Mouse (Mus musculus) midbrain, postnatal 0 days (tissue): ENCODE results near the gene Gmpr2. TPM values are rescaled to one million over a fixed set of nuclear protein-coding genes. Genes with fewer than 3 reads are reported as not detected.

Experiments
- ATAC-seq: fragments of 200-750 bp; cut with Nextera tagmentation; 2 replicates; pipeline ENCODE4 v1.8.0; 2017; ENCODE audit warnings: moderate number of reproducible peaks, mild to moderate bottlenecking, moderate TSS enrichment, moderate library complexity; ENCODE audit not compliant: low FRiP score
- DNase-seq: peaks from one replicate; pipeline ENCODE4 v3.0.0-alpha.2; 2015; ENCODE audit warnings: low spot score
- H3K27ac ChIP-seq: fragments of 300-500 bp; sonication (generic); 2 replicates; pipeline ENCODE4 v1.5.1; 2014; ENCODE audit warnings: low read depth, mild to moderate bottlenecking, low read length, mixed read lengths
- H3K27me3 ChIP-seq: fragments of 300-500 bp; sonication (generic); 2 replicates; pipeline ENCODE4 v1.6.1; 2014; ENCODE audit warnings: low read length, control low read depth, mixed read lengths; ENCODE audit not compliant: insufficient read depth
- H3K36me3 ChIP-seq: fragments of 300-500 bp; sonication (generic); 2 replicates; pipeline ENCODE4 v1.6.1; 2014; ENCODE audit warnings: low read length, control low read depth, mixed read lengths; ENCODE audit not compliant: insufficient read depth
- H3K4me1 ChIP-seq: fragments of 300-500 bp; sonication (generic); 2 replicates; pipeline ENCODE4 v1.6.1; 2014; ENCODE audit warnings: mild to moderate bottlenecking, control low read depth, antibody characterized with exemption, low read length, mixed read lengths; ENCODE audit not compliant: insufficient read depth
- H3K4me2 ChIP-seq: fragments of 300-500 bp; sonication (generic); 2 replicates; pipeline ENCODE4 v1.6.1; 2014; ENCODE audit warnings: low read depth, mild to moderate bottlenecking, low read length, mixed read lengths; ENCODE audit not compliant: poor library complexity, severe bottlenecking
- H3K4me3 ChIP-seq: fragments of 300-500 bp; sonication (generic); 2 replicates; pipeline ENCODE4 v1.5.1; 2014; ENCODE audit warnings: low read depth, mild to moderate bottlenecking, low read length, moderate library complexity
- H3K9ac ChIP-seq: fragments of 300-500 bp; sonication (generic); replicated peaks from 2 replicates; pipeline ENCODE4 v1.6.1; 2014; ENCODE audit warnings: mild to moderate bottlenecking, low read length, moderate library complexity, mixed read lengths; ENCODE audit not compliant: poor library complexity, severe bottlenecking
- H3K9me3 ChIP-seq: fragments of 300-500 bp; sonication (generic); 2 replicates; pipeline ENCODE4 v1.6.1; 2016; ENCODE audit warnings: low read length, control low read depth
- CTCF ChIP-seq: IDR thresholded peaks from 2 replicates; pipeline ENCODE4 v1.5.1; 2016; ENCODE audit warnings: antibody characterized with exemption, mild to moderate bottlenecking
- WGBS: fragments of 180-500 bp; shearing (Covaris S2); extraction: QIAGEN DNeasy Blood & Tissue Kit; methylation state at CpG from one replicate; pipeline ENCODE4 v1.1.7; 2014; 5-methylcytosine and 5-hydroxymethylcytosine counted together
- polyA plus RNA-seq: library from polyadenylated mRNA; unstranded; fragments of >200 nt; fragmentation: Nextera tagmentation; extraction: Ambion mirVana; gene quantifications from 2 replicates; pipeline ENCODE4 v1.2.1, GENCODE M21; 2015
- total RNA-seq: library from RNA; depleted of rRNA; stranded (reverse); fragments of >200 nt; gene quantifications from 2 replicates; pipeline ENCODE4 v1.2.3, GENCODE M21; 2014

Gmpr2 gene
- total and polyA plus RNA-seq, 2 experiments from 2014 or later, result 19.9 to 36.7 TPM

DNA sequence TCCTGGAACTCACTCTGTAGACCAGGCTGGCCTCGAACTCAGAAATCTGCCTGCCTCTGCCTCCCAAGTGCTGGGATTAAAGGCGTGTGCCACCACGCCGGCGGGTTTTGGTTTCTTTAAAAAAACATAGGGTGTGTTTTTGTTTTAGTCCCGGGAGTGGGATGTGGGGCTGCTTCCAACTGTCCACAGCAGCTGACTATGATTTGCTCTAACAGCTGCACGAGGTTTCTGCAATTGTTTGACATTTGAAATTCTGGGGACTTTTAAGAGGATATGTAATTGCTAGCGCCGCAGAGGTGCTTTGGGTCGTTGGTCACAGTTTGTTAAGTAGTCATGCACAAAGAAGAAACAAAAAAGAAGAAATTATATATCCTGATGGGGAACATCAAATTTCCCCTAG lies 17.7 kb downstream of the Gmpr2 start:
- no peaks in the 10 kb centered on the region for H3K9me3 ChIP-seq
- no peak for ATAC-seq
- no peak overlapping the region for H3K27ac ChIP-seq
- no peaks in the 10 kb centered on the region for H3K36me3 ChIP-seq
- no peak overlapping the region for H3K4me3 ChIP-seq
- no peaks in the 10 kb centered on the region for H3K4me1 ChIP-seq
- 78% methylated on average over 10 of the region's 10 CpGs for WGBS
- no peak for TF ChIP-seq CTCF
- no peaks in the 10 kb centered on the region for H3K27me3 ChIP-seq
- DNase-seq, result no peak
- no peak overlapping the region for H3K4me2 ChIP-seq
- no peak overlapping the region for H3K9ac ChIP-seq

GRCm38 (mm10) chr14:55697226-55697625 lies 25.5 kb downstream of the Gmpr2 start:
- H3K4me1 ChIP-seq, result no peaks in the 10 kb centered on the region
- no peak for TF ChIP-seq CTCF
- no peaks in the 10 kb centered on the region for H3K27me3 ChIP-seq
- H3K4me3 ChIP-seq, result no peak overlapping the region
- H3K4me2 ChIP-seq, result no peak overlapping the region
- DNase-seq (no peak), ATAC-seq (no peak)
- no peaks in the 10 kb centered on the region for H3K36me3 ChIP-seq
- no peaks in the 10 kb centered on the region for H3K9me3 ChIP-seq
- H3K9ac ChIP-seq, result no peak overlapping the region
- H3K27ac ChIP-seq, result no peak overlapping the region
- WGBS, result 85% methylated on average over 4 of the region's 4 CpGs

DNA sequence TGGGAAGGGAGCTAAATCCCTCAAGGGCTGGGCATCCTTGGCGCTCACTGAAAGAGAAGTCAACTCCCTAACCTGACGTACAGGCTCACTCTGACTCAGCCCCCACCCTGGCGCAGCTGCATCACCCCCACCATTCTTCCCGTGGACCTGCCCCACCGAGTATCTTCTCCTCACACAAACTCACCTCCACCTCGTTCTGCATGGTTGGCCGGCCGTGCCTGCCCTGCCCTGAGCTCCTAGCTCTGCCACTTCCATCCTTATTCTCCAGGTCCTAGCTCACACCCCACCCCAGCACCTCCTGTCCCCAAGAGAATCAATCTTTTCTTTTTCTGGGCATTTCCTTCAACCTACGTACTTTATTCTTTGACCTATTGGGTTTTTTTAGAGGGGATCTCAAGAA lies 29.4 kb downstream of the Gmpr2 start:
- no peak overlapping the region for H3K4me3 ChIP-seq
- no peak for ATAC-seq
- no peaks in the 10 kb centered on the region for H3K36me3 ChIP-seq
- no peaks in the 10 kb centered on the region for H3K27me3 ChIP-seq
- no peak overlapping the region for H3K27ac ChIP-seq
- no peak overlapping the region for H3K9ac ChIP-seq
- WGBS, result 60% methylated on average over 9 of the region's 9 CpGs
- H3K9me3 ChIP-seq, result no peaks in the 10 kb centered on the region
- DNase-seq, result no peak
- no peak for TF ChIP-seq CTCF
- H3K4me1 ChIP-seq, result no peaks in the 10 kb centered on the region
- no peak overlapping the region for H3K4me2 ChIP-seq

- Histone ChIP-seq H3K4me2 (no peak overlapping the region), H3K9ac (no peak overlapping the region), H3K36me3 (no peaks in the 10 kb centered on the region), H3K4me1 (no peaks in the 10 kb centered on the region), H3K9me3 (no peaks in the 10 kb centered on the region), H3K27me3 (no peaks in the 10 kb centered on the region), H3K4me3 (no peak overlapping the region), H3K27ac (no peak overlapping the region)
- ATAC-seq (no peak), DNase-seq (no peak)
- 75% methylated on average over 6 of the region's 6 CpGs for WGBS
- no peak for TF ChIP-seq CTCF
Measured at GRCm38 (mm10) chr14:55702761-55703160, 31.0 kb downstream of the Gmpr2 start.

DNA sequence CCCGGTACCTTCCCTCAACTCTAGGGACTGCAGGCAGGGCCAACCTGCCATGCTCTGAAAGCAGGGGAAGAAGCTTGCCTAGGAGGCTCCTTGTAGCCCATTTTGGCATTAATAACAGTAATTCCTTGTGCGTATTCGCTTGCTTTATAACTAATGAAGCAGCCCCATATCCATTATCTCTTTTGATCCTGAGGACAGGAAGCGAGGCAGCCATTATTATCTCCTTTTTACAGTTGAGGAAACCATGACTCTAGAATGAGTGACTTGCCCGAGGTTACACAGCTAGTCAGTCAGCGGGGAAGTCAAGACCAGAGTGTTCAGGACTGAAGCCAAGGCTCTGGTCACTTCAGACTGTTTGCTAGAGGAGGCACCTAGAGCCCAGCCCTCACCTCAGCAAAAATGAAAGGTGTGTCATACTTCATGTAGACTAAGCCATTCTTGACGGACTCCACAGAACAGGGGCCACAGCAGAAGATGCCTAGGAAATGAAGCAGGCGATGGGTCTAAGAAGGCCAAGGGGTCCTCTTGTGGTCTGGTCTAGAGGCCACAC lies 34.4 kb downstream of the Gmpr2 start:
- TF ChIP-seq CTCF, result no peak
- WGBS, result 93% methylated on average over 8 of the region's 8 CpGs

DNA sequence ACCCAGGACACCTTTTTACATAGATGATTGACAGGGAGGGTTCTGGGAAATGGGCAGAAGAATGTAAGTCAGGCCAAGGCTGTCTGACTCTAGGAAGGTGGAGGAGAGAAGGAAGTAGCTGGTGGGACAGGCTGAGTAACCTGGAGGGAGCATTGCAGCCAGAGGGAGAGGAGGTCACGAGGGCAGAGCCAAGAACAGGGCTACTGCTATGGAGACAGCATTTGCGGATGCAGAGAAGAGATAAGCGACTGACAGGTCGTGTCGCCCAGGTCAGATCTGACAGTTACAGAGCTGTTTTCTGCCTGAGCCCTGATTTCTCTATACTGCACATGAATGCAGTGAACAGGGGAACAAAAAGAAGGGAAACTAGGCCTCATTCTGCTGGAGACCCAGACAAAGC lies 35.7 kb downstream of the Gmpr2 start:
- H3K4me2 ChIP-seq, result no peak overlapping the region
- H3K9ac ChIP-seq, result no peak overlapping the region
- no peaks in the 10 kb centered on the region for H3K27me3 ChIP-seq
- WGBS, result 79% methylated on average over 5 of the region's 5 CpGs
- H3K9me3 ChIP-seq, result no peaks in the 10 kb centered on the region
- no peaks in the 10 kb centered on the region for H3K4me1 ChIP-seq
- DNase-seq (no peak), ATAC-seq (no peak)
- H3K27ac ChIP-seq, result no peak overlapping the region
- no peaks in the 10 kb centered on the region for H3K36me3 ChIP-seq
- no peak overlapping the region for H3K4me3 ChIP-seq
- no peak for TF ChIP-seq CTCF

More for the DNA sequence above, 34.4 kb downstream of the Gmpr2 start:
- ATAC-seq (no peak), DNase-seq (no peak)
- Histone ChIP-seq H3K36me3 (no peaks in the 10 kb centered on the region), H3K9me3 (no peaks in the 10 kb centered on the region), H3K27ac (no peak overlapping the region), H3K9ac (no peak overlapping the region), H3K4me1 (no peaks in the 10 kb centered on the region), H3K4me2 (no peak overlapping the region), H3K27me3 (no peaks in the 10 kb centered on the region), H3K4me3 (no peak overlapping the region)
